Mouse (Mus musculus) megakaryocyte, embryonic 14.5 days (primary cell): ENCODE data around the gene Exoc2.

Experiments used
- FLI1 ChIP-seq: IDR thresholded peaks from 2 replicates; pipeline ENCODE4 v1.6.1; 2012; ENCODE audit warnings: low read length, inconsistent platforms, mixed read lengths
- GATA1 ChIP-seq: IDR thresholded peaks from 3 replicates; pipeline ENCODE4 v1.6.1; 2012; ENCODE audit warnings: mixed read lengths, low read length, inconsistent platforms, borderline replicate concordance

- TF ChIP-seq GATA1 (no peak), FLI1 (no peak)
Measured at GRCm38 (mm10) chr13:31004458-31004857, 30.6 kb upstream of the Exoc2 start.
